Mouse (Mus musculus): Measurements from ENCODE around the gene Mcpt9. TPM values are rescaled to one million over a fixed set of nuclear protein-coding genes. Genes with fewer than 3 reads are reported as not detected.
"Not testable (repeated sequence)": the region's sequence is repeated elsewhere in the genome, so short reads cannot be mapped to it uniquely, and the experiment has no call there.

The Mcpt9 gene
- polyA plus RNA-seq (2015; fragmentation: Nextera tagmentation; extraction: Ambion mirVana): not detected in 2 replicates

DNA sequence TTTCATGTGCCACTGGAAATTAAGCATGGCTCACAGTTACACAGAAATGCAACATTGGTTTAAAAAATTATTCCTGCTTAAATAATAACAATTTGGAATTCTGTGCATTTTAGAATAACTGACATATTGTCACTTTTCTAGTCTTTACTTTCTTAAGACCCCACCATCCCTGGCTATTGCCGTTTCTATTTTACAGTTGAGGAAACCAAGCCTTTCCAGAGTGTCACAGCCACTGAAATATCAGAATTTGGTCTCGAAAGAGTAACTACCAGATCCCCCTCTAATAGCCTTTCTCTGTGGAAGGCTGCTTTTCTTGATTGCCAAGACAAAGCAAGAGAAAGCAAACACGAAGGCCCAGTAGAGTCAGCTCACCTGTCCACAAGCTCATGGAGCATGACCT, at the start of gene Mcpt9:
Gene Mcpt9 (minus strand): TSS at position 101 of the 400 bp plus-strand sequence.
- 89% methylated on average over 3 of the region's 3 CpGs for WGBS
- not testable (repeated sequence) for H3K9ac ChIP-seq (ENCODE audit: low read depth, low read length); H3K4me2 ChIP-seq (ENCODE audit: low read length); H3K36me3 ChIP-seq (ENCODE audit: control insufficient read depth, insufficient read depth, low read length); H3K9me3 ChIP-seq (replicated peaks; ENCODE audit: control insufficient read depth, low read length, poor library complexity, severe bottlenecking); ATAC-seq; H3K4me1 ChIP-seq (ENCODE audit: control insufficient read depth, insufficient read depth, low read length); H3K27ac ChIP-seq (ENCODE audit: low read length); H3K27me3 ChIP-seq (ENCODE audit: control insufficient read depth, insufficient read depth, low read depth, low read length); H3K4me3 ChIP-seq (ENCODE audit: low read depth, low read length)

DNA sequence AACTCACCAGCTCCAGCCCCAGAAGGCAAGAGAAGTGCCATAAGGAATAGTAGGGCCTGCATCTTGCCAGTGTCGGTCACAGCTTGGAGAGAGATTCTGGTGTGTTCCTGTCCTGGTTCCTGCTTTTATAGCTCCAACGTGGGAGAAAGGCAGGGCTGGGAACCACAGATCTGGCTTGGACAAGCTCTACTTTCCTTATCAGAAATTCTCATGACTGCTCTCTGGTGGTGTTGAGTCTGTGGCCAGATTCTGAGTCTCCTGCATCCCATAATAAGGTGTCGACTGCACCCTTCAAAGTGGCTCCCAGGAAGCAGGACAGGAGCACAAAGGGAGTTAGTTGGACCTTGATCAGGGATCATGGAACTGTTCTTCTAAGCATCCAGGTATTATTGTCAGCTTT, 31.9 kb upstream of the Mcpt9 start, which contains the start of gene Mcpt4:
Gene Mcpt4 (minus strand): TSS at position 101 of the 400 bp plus-strand sequence.
- H3K36me3 ChIP-seq (ENCODE audit: control insufficient read depth, insufficient read depth, low read length); H3K27ac ChIP-seq (ENCODE audit: low read length); H3K4me1 ChIP-seq (ENCODE audit: control insufficient read depth, insufficient read depth, low read length); H3K9ac ChIP-seq (ENCODE audit: low read depth, low read length); ATAC-seq; H3K27me3 ChIP-seq (ENCODE audit: control insufficient read depth, insufficient read depth, low read depth, low read length); H3K9me3 ChIP-seq (replicated peaks; ENCODE audit: control insufficient read depth, low read length, poor library complexity, severe bottlenecking); H3K4me3 ChIP-seq (ENCODE audit: low read depth, low read length); H3K4me2 ChIP-seq (ENCODE audit: low read length): not testable (repeated sequence)
- WGBS: 70% methylated on average over 3 of the region's 3 CpGs

DNA sequence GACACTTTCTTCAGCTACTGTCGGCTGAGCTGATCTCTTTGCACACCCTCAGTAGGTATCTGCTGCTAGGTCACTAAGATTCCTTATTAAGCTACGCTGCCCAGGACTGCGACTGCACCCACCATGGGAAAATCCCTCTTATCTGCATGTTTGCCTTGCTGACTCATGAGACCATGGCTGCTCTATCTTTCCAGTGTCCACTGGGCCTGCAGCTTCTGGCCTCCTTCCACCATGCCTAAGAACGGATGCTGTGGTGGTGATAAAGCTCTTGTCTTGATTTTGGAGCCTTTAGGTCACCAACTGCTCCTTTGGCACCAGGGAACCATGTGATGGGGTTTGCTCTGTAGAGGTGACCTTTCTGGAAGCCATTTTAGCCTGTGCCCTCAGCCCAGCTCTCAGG, 27.4 kb upstream of the Mcpt9 start:
- Histone ChIP-seq H3K4me1 (ENCODE audit: control insufficient read depth, insufficient read depth, low read length) (no peaks in the 10 kb centered on the region), H3K9ac (ENCODE audit: low read depth, low read length) (no peak overlapping the region), H3K27ac (ENCODE audit: low read length) (no peak overlapping the region), H3K9me3 (replicated peaks; ENCODE audit: control insufficient read depth, low read length, poor library complexity, severe bottlenecking) (no peaks in the 10 kb centered on the region), H3K4me3 (ENCODE audit: low read depth, low read length) (no peak overlapping the region), H3K36me3 (ENCODE audit: control insufficient read depth, insufficient read depth, low read length) (no peaks in the 10 kb centered on the region), H3K27me3 (ENCODE audit: control insufficient read depth, insufficient read depth, low read depth, low read length) (no peaks in the 10 kb centered on the region), H3K4me2 (ENCODE audit: low read length) (no peak overlapping the region)
- ATAC-seq: no peak
- WGBS: 87% methylated on average over 4 of the region's 4 CpGs

DNA sequence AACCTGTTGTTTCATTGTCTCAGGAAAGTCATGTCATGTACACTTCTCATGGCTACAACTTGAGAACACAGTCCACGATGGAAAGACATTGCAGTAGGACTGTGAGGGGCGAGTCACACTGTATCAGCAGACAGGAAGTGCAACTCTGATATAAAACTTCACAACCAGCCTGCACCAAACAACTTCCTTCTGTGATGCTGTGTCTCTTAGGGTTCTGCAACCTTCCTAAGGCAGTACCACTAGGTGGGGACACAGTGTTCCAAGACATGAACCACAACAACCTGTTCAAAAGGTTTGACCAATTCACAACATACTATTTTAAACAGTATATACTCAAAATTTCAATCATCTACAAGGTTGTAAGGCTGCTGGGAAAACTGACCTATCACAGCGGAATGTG, 25.1 kb upstream of the Mcpt9 start:
- H3K9me3 ChIP-seq (replicated peaks; ENCODE audit: control insufficient read depth, low read length, poor library complexity, severe bottlenecking): no peaks in the 10 kb centered on the region
- H3K4me2 ChIP-seq (ENCODE audit: low read length): no peak overlapping the region
- H3K9ac ChIP-seq (ENCODE audit: low read depth, low read length): no peak overlapping the region
- H3K27ac ChIP-seq (ENCODE audit: low read length): no peak overlapping the region
- WGBS: 84% methylated on average over 3 of the region's 3 CpGs
- H3K27me3 ChIP-seq (ENCODE audit: control insufficient read depth, insufficient read depth, low read depth, low read length): no peaks in the 10 kb centered on the region
- H3K4me3 ChIP-seq (ENCODE audit: low read depth, low read length): no peak overlapping the region
- H3K4me1 ChIP-seq (ENCODE audit: control insufficient read depth, insufficient read depth, low read length): no peaks in the 10 kb centered on the region
- ATAC-seq: no peak
- no peaks in the 10 kb centered on the region for H3K36me3 ChIP-seq (ENCODE audit: control insufficient read depth, insufficient read depth, low read length)

DNA sequence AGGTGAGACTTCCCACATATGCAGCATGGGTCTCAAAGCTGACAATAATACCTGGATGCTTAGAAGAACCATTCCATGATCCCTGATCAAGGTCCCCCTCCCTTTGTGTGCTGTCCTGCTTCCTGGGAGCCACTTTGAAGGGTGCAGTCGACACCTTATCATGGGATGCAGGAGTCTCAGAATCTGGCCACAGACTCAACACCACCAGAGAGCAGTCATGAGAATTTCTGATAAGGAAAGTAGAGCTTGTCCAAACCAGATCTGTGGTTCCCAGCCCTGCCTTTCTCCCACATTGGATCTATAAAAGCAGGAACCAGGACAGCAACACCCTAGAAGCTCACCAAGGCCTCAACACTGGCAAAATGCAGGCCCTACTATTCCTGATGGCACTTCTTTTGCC, 11.5 kb upstream of the Mcpt9 start, which contains the start of gene Mcpt2:
Gene Mcpt2 (plus strand): TSS at position 250 of the 400 bp plus-strand sequence.
- not testable (repeated sequence) for ATAC-seq; H3K27me3 ChIP-seq (ENCODE audit: control insufficient read depth, insufficient read depth, low read depth, low read length); H3K27ac ChIP-seq (ENCODE audit: low read length); H3K36me3 ChIP-seq (ENCODE audit: control insufficient read depth, insufficient read depth, low read length); H3K4me1 ChIP-seq (ENCODE audit: control insufficient read depth, insufficient read depth, low read length); H3K4me3 ChIP-seq (ENCODE audit: low read depth, low read length); H3K4me2 ChIP-seq (ENCODE audit: low read length); H3K9me3 ChIP-seq (replicated peaks; ENCODE audit: control insufficient read depth, low read length, poor library complexity, severe bottlenecking); H3K9ac ChIP-seq (ENCODE audit: low read depth, low read length)
- 84% methylated on average over 1 of the region's 1 CpGs for whole genome bisulfite sequencing

DNA sequence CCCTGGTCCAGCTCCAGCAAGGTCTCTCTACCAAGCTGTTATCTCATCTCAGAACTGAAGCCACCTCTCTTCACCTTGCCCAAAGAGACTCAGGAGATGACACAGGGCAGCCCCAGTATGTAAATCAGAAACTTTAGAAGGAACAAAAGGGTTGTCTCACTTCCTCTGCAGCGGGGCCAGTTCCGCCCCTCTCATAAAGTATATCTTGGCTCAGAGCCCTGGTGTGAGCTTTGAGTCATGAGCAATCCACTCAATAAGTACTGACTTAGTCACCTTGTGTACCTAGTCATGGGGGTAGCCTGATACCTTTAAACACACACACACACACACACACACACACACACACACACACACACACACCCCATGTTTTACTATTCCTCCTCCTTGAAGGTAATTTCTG, 4.1 kb upstream of the Mcpt9 start:
- no peaks in the 10 kb centered on the region for H3K27me3 ChIP-seq (ENCODE audit: control insufficient read depth, insufficient read depth, low read depth, low read length)
- H3K36me3 ChIP-seq (ENCODE audit: control insufficient read depth, insufficient read depth, low read length): no peaks in the 10 kb centered on the region
- H3K9ac ChIP-seq (ENCODE audit: low read depth, low read length): no peak overlapping the region
- no peak overlapping the region for H3K4me3 ChIP-seq (ENCODE audit: low read depth, low read length)
- no peak overlapping the region for H3K4me2 ChIP-seq (ENCODE audit: low read length)
- H3K27ac ChIP-seq (ENCODE audit: low read length): no peak overlapping the region
- 79% methylated on average over 2 of the region's 2 CpGs for WGBS
- ATAC-seq: no peak
- no peaks in the 10 kb centered on the region for H3K9me3 ChIP-seq (replicated peaks; ENCODE audit: control insufficient read depth, low read length, poor library complexity, severe bottlenecking)
- H3K4me1 ChIP-seq (ENCODE audit: control insufficient read depth, insufficient read depth, low read length): no peaks in the 10 kb centered on the region

DNA sequence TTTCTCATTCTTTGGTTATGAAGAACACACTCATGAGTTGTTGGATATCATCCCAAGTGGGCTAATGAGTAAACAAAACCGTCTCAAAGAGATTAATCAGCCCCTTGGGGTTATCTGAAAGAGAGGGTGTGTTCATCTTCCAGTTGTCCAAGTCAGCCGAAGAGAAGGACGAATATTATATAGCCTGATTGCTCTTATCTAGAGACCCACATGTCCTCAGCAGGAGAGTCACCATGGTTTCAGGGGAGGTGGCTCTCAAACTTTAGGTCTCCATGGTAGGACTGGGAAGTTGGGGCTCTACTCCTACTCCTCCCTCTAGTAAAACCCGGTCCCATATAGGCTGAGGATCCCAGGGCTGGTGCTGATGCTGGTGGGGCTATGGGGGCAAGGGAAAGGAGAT, 9.0 kb downstream of the Mcpt9 start:
- not testable (repeated sequence) for H3K27me3 ChIP-seq (ENCODE audit: control insufficient read depth, insufficient read depth, low read depth, low read length); H3K4me2 ChIP-seq (ENCODE audit: low read length); H3K9me3 ChIP-seq (replicated peaks; ENCODE audit: control insufficient read depth, low read length, poor library complexity, severe bottlenecking); H3K36me3 ChIP-seq (ENCODE audit: control insufficient read depth, insufficient read depth, low read length); H3K9ac ChIP-seq (ENCODE audit: low read depth, low read length); ATAC-seq; H3K4me1 ChIP-seq (ENCODE audit: control insufficient read depth, insufficient read depth, low read length); H3K4me3 ChIP-seq (ENCODE audit: low read depth, low read length); H3K27ac ChIP-seq (ENCODE audit: low read length)
- WGBS: 92% methylated on average over 4 of the region's 4 CpGs

DNA sequence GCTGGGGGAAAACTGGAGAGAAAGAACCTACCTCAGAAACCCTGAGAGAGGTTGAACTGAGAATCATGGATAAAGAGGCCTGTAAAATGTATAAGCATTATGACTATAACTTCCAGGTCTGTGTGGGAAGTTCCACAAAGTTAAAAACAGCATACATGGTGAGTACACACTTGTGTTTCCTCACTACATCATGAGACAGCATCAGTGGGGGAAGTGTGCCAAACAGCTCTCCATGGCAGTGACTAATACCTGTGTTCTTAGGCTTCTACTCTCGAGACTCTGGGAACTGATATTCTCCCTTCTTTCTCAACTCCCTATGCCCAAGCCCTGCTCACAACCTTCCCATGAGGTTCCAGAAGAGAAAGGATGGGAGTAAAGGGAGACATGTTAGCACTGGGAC, 10.8 kb downstream of the Mcpt9 start:
- H3K4me2 ChIP-seq (ENCODE audit: low read length): no peak overlapping the region
- H3K4me1 ChIP-seq (ENCODE audit: control insufficient read depth, insufficient read depth, low read length): no peaks in the 10 kb centered on the region
- no peaks in the 10 kb centered on the region for H3K9me3 ChIP-seq (replicated peaks; ENCODE audit: control insufficient read depth, low read length, poor library complexity, severe bottlenecking)
- WGBS: 50% methylated on average over 1 of the region's 1 CpGs
- no peak for ATAC-seq
- no peak overlapping the region for H3K27ac ChIP-seq (ENCODE audit: low read length)
- H3K4me3 ChIP-seq (ENCODE audit: low read depth, low read length): no peak overlapping the region
- H3K9ac ChIP-seq (ENCODE audit: low read depth, low read length): no peak overlapping the region
- H3K36me3 ChIP-seq (ENCODE audit: control insufficient read depth, insufficient read depth, low read length): no peaks in the 10 kb centered on the region
- no peaks in the 10 kb centered on the region for H3K27me3 ChIP-seq (ENCODE audit: control insufficient read depth, insufficient read depth, low read depth, low read length)

DNA sequence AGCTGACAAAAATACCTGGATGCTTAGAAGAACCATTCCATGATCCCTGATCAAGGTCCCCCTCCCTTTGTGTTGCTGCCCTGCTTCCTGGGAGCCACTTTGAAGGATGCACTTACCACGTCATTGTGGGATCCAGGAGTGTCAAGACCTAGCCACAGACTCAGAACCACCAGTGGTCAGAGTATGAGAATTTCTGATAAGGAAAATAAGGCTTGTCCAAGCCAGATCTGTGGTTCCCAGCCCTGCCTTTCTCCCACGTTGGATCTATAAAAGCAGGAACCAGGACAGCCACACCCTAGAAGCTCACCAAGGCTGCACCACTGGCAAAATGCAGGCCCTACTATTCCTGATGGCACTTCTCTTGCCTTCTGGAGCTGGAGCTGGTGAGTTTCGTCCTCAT, 12.6 kb downstream of the Mcpt9 start, which contains the start of gene Mcpt1:
Gene Mcpt1 (plus strand): TSS at position 301 of the 400 bp plus-strand sequence.
- not testable (repeated sequence) for H3K4me2 ChIP-seq (ENCODE audit: low read length); H3K36me3 ChIP-seq (ENCODE audit: control insufficient read depth, insufficient read depth, low read length); H3K27ac ChIP-seq (ENCODE audit: low read length); ATAC-seq; H3K4me3 ChIP-seq (ENCODE audit: low read depth, low read length); H3K9ac ChIP-seq (ENCODE audit: low read depth, low read length); H3K9me3 ChIP-seq (replicated peaks; ENCODE audit: control insufficient read depth, low read length, poor library complexity, severe bottlenecking); H3K4me1 ChIP-seq (ENCODE audit: control insufficient read depth, insufficient read depth, low read length); H3K27me3 ChIP-seq (ENCODE audit: control insufficient read depth, insufficient read depth, low read depth, low read length)
- WGBS: 80% methylated on average over 3 of the region's 3 CpGs

All from midbrain, embryonic 16.5 days (tissue).